Mouse (Mus musculus) lung, embryonic 14.5 days (tissue): ENCODE results near the gene Emg1. TPM values are rescaled to one million over a fixed set of nuclear protein-coding genes. Genes with fewer than 3 reads are reported as not detected.

ENCODE experiments used
- ATAC-seq: fragments of 200-750 bp; cut with Nextera tagmentation; 2 replicates; pipeline ENCODE4 v1.8.0; 2017; ENCODE audit warnings: mild to moderate bottlenecking, moderate TSS enrichment, moderate library complexity; ENCODE audit not compliant: insufficient read depth
- DNase-seq: peaks from one replicate; pipeline ENCODE4 v3.0.0-alpha.2; 2015
- H3K27ac ChIP-seq: fragments of 300-500 bp; sonication (generic); 2 replicates; pipeline ENCODE4 v1.5.1; 2014; ENCODE audit warnings: low read depth, mild to moderate bottlenecking, moderate library complexity
- H3K27me3 ChIP-seq: fragments of 300-500 bp; sonication (generic); 2 replicates; pipeline ENCODE4 v1.6.1; 2014; ENCODE audit warnings: low read length, control low read depth; ENCODE audit not compliant: insufficient read depth
- H3K36me3 ChIP-seq: fragments of 300-500 bp; sonication (generic); 2 replicates; pipeline ENCODE4 v1.6.1; 2014; ENCODE audit warnings: control low read depth; ENCODE audit not compliant: insufficient read depth
- H3K4me1 ChIP-seq: fragments of 300-500 bp; sonication (generic); 2 replicates; pipeline ENCODE4 v1.6.1; 2014; ENCODE audit warnings: antibody characterized with exemption, control low read depth; ENCODE audit not compliant: insufficient read depth
- H3K4me2 ChIP-seq: fragments of 300-500 bp; sonication (generic); 2 replicates; pipeline ENCODE4 v1.6.1; 2014; ENCODE audit warnings: mild to moderate bottlenecking
- H3K4me3 ChIP-seq: fragments of 300-500 bp; sonication (generic); 2 replicates; pipeline ENCODE4 v1.5.1; 2014; ENCODE audit warnings: low read depth, low read length
- H3K9ac ChIP-seq: fragments of 300-500 bp; sonication (generic); 2 replicates; pipeline ENCODE4 v1.6.1; 2014
- H3K9me3 ChIP-seq: fragments of 300-500 bp; sonication (generic); 2 replicates; pipeline ENCODE4 v1.6.1; 2016; ENCODE audit warnings: low read depth, low read length, control low read depth
- CTCF ChIP-seq: IDR thresholded peaks from 2 replicates; pipeline ENCODE4 v1.5.1; 2016; ENCODE audit warnings: antibody characterized with exemption, low read depth
- WGBS: fragments of 180-500 bp; shearing (Covaris S2); extraction: QIAGEN DNeasy Blood & Tissue Kit; methylation state at CpG from one replicate; pipeline ENCODE4 v1.1.7; 2014; 5-methylcytosine and 5-hydroxymethylcytosine counted together
- polyA plus RNA-seq: library from polyadenylated mRNA; unstranded; fragments of >200 nt; fragmentation: Nextera tagmentation; extraction: Ambion mirVana; gene quantifications from 2 replicates; pipeline ENCODE4 v1.2.1, GENCODE M21; 2014

The Emg1 gene
- polyA plus RNA-seq, 1 experiment from 2014 or later, result 228 TPM

GRCm38 (mm10) chr6:124745490-124746295, 33.7 kb upstream of the Emg1 start:
- Histone ChIP-seq H3K4me2 (peak overlapping the region; percentile 97), H3K9ac (peak overlapping the region; percentile 73), H3K36me3 (peaks cover 69% of the 10 kb centered on the region), H3K4me1 (0 out of 2 replicates have a peak, but pooled peaks cover 11% of the 10 kb centered on the region), H3K27ac (peak overlapping the region; percentile 88), H3K9me3 (no peaks in the 10 kb centered on the region), H3K4me3 (peak overlapping the region; percentile 44), H3K27me3 (no peaks in the 10 kb centered on the region)
- WGBS, result 2% methylated on average over 85 of the region's 85 CpGs
- ATAC-seq (peak; percentile 72), DNase-seq (peak; percentile 97)
- TF ChIP-seq CTCF, result peak; percentile 75

- WGBS, result 69% methylated on average over 26 of the region's 26 CpGs
- Histone ChIP-seq H3K27me3 (no peaks in the 10 kb centered on the region), H3K4me1 (peaks cover 13% of the 10 kb centered on the region; the same call in 1 of the 2 replicates), H3K9ac (peak overlapping the region; percentile 29; the same call in 1 of the 2 replicates), H3K9me3 (no peaks in the 10 kb centered on the region), H3K36me3 (peaks cover 67% of the 10 kb centered on the region), H3K4me3 (peak overlapping the region; percentile 44), H3K27ac (peak overlapping the region; percentile 46; the same call in 1 of the 2 replicates), H3K4me2 (peak overlapping the region; percentile 97)
- ATAC-seq (no peak), DNase-seq (no peak)
- TF ChIP-seq CTCF, result no peak
Measured at GRCm38 (mm10) chr6:124744755-124745321, 32.9 kb upstream of the Emg1 start.

GRCm38 (mm10) chr6:124743647-124744046, 31.7 kb upstream of the Emg1 start:
- H3K36me3 ChIP-seq, result peaks cover 55% of the 10 kb centered on the region
- DNase-seq (no peak), ATAC-seq (no peak)
- H3K9ac ChIP-seq, result no peak overlapping the region
- TF ChIP-seq CTCF, result no peak
- H3K4me1 ChIP-seq, result peaks cover 18% of the 10 kb centered on the region; the same call in 1 of the 2 replicates
- H3K4me2 ChIP-seq, result no peak overlapping the region
- H3K27ac ChIP-seq, result no peak overlapping the region
- H3K27me3 ChIP-seq, result no peaks in the 10 kb centered on the region
- H3K4me3 ChIP-seq, result no peak overlapping the region
- no peaks in the 10 kb centered on the region for H3K9me3 ChIP-seq
- WGBS, result 78% methylated on average over 8 of the region's 8 CpGs

- no peak for TF ChIP-seq CTCF
- WGBS, result 87% methylated on average over 15 of the region's 15 CpGs
- H3K4me2 ChIP-seq, result no peak overlapping the region
- no peaks in the 10 kb centered on the region for H3K27me3 ChIP-seq
- no peaks in the 10 kb centered on the region for H3K9me3 ChIP-seq
- H3K4me3 ChIP-seq, result no peak overlapping the region
- no peak for ATAC-seq
- DNase-seq, result no peak
- no peak overlapping the region for H3K27ac ChIP-seq
- no peak overlapping the region for H3K9ac ChIP-seq
- H3K4me1 ChIP-seq, result peaks cover 18% of the 10 kb centered on the region; the same call in 1 of the 2 replicates
- H3K36me3 ChIP-seq, result peaks cover 49% of the 10 kb centered on the region
Measured at GRCm38 (mm10) chr6:124742839-124743514, 31.0 kb upstream of the Emg1 start.

GRCm38 (mm10) chr6:124741842-124742241, 29.9 kb upstream of the Emg1 start:
- TF ChIP-seq CTCF, result no peak
- Histone ChIP-seq H3K4me3 (peak overlapping the region; percentile 67), H3K9me3 (no peaks in the 10 kb centered on the region), H3K9ac (peak overlapping the region; percentile 6; the same call in 1 of the 2 replicates), H3K4me2 (peak overlapping the region; percentile 87), H3K36me3 (peaks cover 37% of the 10 kb centered on the region), H3K27ac (peak overlapping the region; percentile 100), H3K27me3 (no peaks in the 10 kb centered on the region), H3K4me1 (peaks cover 18% of the 10 kb centered on the region; the same call in 1 of the 2 replicates)
- WGBS, result 62% methylated on average over 3 of the region's 3 CpGs
- ATAC-seq (no peak), DNase-seq (no peak)

GRCm38 (mm10) chr6:124740888-124741761, 29.1 kb upstream of the Emg1 start, which contains the start of gene Grcc10:
Gene Grcc10 (minus strand): TSS chr6:124741374.
- no peaks in the 10 kb centered on the region for H3K9me3 ChIP-seq
- peak; percentile 97 for DNase-seq
- H3K27ac ChIP-seq, result peak within 1 kb of the TSS; percentile 100
- peak within 1 kb of the TSS; percentile 67 for H3K4me3 ChIP-seq
- H3K4me2 ChIP-seq, result peak within 1 kb of the TSS; percentile 87
- no peak for TF ChIP-seq CTCF
- H3K27me3 ChIP-seq, result no peaks in the 10 kb centered on the region
- H3K9ac ChIP-seq, result peak within 1 kb of the TSS; percentile 83
- ATAC-seq, result peak; percentile 85
- H3K36me3 ChIP-seq, result peaks cover 30% of the 10 kb centered on the region
- under 1% methylated on average over 41 of the region's 41 CpGs for WGBS
- H3K4me1 ChIP-seq, result peaks cover 12% of the 10 kb centered on the region; the same call in 1 of the 2 replicates
